Mouse (Mus musculus): ENCODE data around the gene Smad5.

- TF ChIP-seq MAX (IDR thresholded peaks at IDR 0.05; ENCODE audit: low read depth) = no peak
- no peak for TF ChIP-seq POLR2A (IDR thresholded peaks at IDR 0.05; ENCODE audit: insufficient read length, low read depth)
- no peak for TF ChIP-seq TCF3 (IDR thresholded peaks at IDR 0.05; ENCODE audit: insufficient read length, low read depth)
- no peak for TF ChIP-seq MYOD1 (IDR thresholded peaks at IDR 0.05; ENCODE audit: control insufficient read depth in 1 of 3, insufficient read length in 2 of 3, low read depth in 2 of 3)
- no peak for TF ChIP-seq USF1 (IDR thresholded peaks at IDR 0.05; ENCODE audit: low read depth)
Observed at GRCm38 (mm10) chr13:56749377-56749776, 46.6 kb downstream of the Smad5 start.
